Mouse (Mus musculus): ENCODE results near the gene Arhgap23. TPM values are rescaled to one million over a fixed set of nuclear protein-coding genes. Genes with fewer than 3 reads are reported as not detected.

Arhgap23 gene
- polyA plus RNA-seq, 1 experiment from 2014 or later, result 4.3 TPM

DNA sequence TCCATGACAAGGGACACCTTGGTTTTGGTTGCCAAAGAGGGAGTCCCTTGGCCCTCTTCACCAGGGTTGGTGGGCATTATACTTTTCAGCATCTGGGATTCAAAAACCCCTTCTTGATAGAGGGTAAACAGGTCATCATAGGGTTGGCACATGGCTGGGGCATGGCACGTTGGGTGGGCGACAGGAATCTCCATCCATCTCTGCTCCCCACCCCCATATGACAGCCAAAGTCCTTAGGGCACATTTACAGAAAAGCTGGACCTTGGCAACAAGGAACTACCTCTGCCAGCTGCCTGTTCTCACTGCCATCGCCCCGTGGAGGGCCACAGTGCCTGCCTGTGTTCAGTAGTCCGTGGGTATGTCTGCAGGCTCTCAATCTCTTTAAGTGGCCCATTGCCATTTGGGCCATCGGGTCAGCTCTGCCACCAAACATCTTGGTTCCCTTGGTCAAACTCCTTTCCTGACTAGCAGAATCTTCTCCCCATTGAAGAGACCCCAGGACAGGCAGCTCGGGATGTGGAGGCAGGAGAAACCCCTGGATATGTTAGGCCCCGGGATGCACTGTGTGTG, 11.6 kb upstream of the Arhgap23 start:
- WGBS, result 44% methylated on average over 8 of the region's 8 CpGs
- no peaks in the 10 kb centered on the region for H3K36me3 ChIP-seq (ENCODE audit: control insufficient read depth, insufficient read depth, low read length)

DNA sequence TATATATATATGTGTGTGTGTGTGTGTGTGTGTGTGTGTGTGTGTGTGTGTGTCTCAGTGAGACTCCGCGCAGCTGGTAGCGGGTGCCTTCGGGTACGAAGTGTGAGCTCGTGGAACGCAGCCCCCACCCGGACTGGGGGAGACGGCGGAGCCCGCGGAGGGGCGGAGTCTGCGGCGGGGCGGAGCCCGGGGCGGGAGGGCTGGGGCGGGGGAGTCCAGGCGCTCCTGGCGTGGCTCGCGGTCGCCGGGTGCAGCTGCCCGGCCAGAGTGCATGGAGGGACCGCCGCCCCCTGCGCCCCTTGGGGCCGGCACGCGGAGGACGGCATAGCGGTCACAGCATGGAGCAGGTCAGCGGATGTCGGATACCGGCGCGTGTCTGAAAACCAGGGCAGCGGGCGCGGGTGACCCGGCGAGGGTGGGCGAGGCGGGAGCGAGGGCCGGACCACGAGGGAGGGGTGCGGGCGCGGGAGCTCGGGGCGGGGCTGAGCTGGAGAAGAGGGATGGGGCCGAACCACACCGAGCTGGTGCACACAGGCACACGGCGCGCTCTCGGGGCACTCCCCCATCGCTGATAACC, 11.1 kb upstream of the Arhgap23 start:
- whole genome bisulfite sequencing, result under 1% methylated on average over 41 of the region's 61 CpGs
- Histone ChIP-seq H3K27ac (replicated peaks) (0 out of 2 replicates have a peak overlapping the region, but pooled peaks have one; percentile 18), H3K4me2 (replicated peaks; ENCODE audit: low read depth) (peak overlapping the region; percentile 78), H3K27me3 (ENCODE audit: control insufficient read depth, insufficient read depth, low read length) (no peaks in the 10 kb centered on the region), H3K4me3 (ENCODE audit: low read depth, low read length) (peak overlapping the region; percentile 45), H3K36me3 (ENCODE audit: control insufficient read depth, insufficient read depth, low read length) (no peaks in the 10 kb centered on the region), H3K4me1 (replicated peaks; ENCODE audit: control insufficient read depth, insufficient read depth) (peaks cover 7% of the 10 kb centered on the region), H3K9me3 (ENCODE audit: control insufficient read depth, low read length) (no peaks in the 10 kb centered on the region), H3K9ac (ENCODE audit: low read length) (peak overlapping the region; percentile 48)
- DNase-seq (ENCODE audit: low spot score), result peak; percentile 65
- ATAC-seq (ENCODE audit: low FRiP score, low TSS enrichment), result peak; percentile 33
- TF ChIP-seq EP300 (optimal IDR thresholded peaks at IDR 0.05) (no peak), CTCF (IDR thresholded peaks at IDR 0.05; ENCODE audit: low read depth) (no peak)

More for the DNA sequence above, 11.6 kb upstream of the Arhgap23 start:
- no peaks in the 10 kb centered on the region for H3K9me3 ChIP-seq (ENCODE audit: control insufficient read depth, low read length)
- ATAC-seq (ENCODE audit: low FRiP score, low TSS enrichment), result no peak
- peak overlapping the region; percentile 45; the same call in 1 of the 2 replicates for H3K4me3 ChIP-seq (ENCODE audit: low read depth, low read length)
- no peak overlapping the region for H3K9ac ChIP-seq (ENCODE audit: low read length)
- H3K27ac ChIP-seq (replicated peaks), result no peak overlapping the region
- H3K4me1 ChIP-seq (replicated peaks; ENCODE audit: control insufficient read depth, insufficient read depth), result peaks cover 7% of the 10 kb centered on the region
- no peak for DNase-seq (ENCODE audit: low spot score)
- H3K4me2 ChIP-seq (replicated peaks; ENCODE audit: low read depth), result peak overlapping the region; percentile 78
- TF ChIP-seq EP300 (optimal IDR thresholded peaks at IDR 0.05), result no peak
- no peak for TF ChIP-seq CTCF (IDR thresholded peaks at IDR 0.05; ENCODE audit: low read depth)
- no peaks in the 10 kb centered on the region for H3K27me3 ChIP-seq (ENCODE audit: control insufficient read depth, insufficient read depth, low read length)

DNA sequence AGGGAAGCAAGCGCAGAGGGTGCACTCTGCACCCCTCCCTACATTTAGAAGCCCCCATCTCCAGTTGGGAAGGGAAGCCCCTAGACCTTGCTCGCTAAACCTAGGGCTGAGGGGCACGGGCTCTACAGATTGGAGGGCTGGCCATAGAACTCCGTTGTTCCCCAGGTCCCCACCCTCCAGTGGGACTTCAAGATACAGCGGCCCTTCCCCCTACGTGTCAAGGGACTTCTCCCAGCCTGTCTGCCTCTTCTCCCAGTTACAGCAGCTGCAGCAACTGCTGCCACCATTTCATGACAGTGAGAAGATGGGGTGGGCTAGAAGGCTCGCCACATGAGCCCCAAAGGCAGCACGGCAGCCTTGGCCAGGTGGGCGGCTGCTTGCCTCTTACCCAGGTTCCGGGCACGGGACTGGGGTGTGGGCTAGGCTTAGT, 10.6 kb upstream of the Arhgap23 start:
- H3K27me3 ChIP-seq (ENCODE audit: control insufficient read depth, insufficient read depth, low read length), result no peaks in the 10 kb centered on the region
- DNase-seq (ENCODE audit: low spot score) (no peak), ATAC-seq (ENCODE audit: low FRiP score, low TSS enrichment) (0 out of 2 replicates have a peak, but pooled peaks have one; percentile 5)
- H3K9ac ChIP-seq (ENCODE audit: low read length), result peak overlapping the region; percentile 48
- 5% methylated on average over 11 of the region's 11 CpGs for WGBS
- peak overlapping the region; percentile 45 for H3K4me3 ChIP-seq (ENCODE audit: low read depth, low read length)
- no peak for TF ChIP-seq CTCF (IDR thresholded peaks at IDR 0.05; ENCODE audit: low read depth)
- no peak for TF ChIP-seq EP300 (optimal IDR thresholded peaks at IDR 0.05)
- H3K4me1 ChIP-seq (replicated peaks; ENCODE audit: control insufficient read depth, insufficient read depth), result peaks cover 7% of the 10 kb centered on the region
- no peaks in the 10 kb centered on the region for H3K36me3 ChIP-seq (ENCODE audit: control insufficient read depth, insufficient read depth, low read length)
- no peaks in the 10 kb centered on the region for H3K9me3 ChIP-seq (ENCODE audit: control insufficient read depth, low read length)
- H3K4me2 ChIP-seq (replicated peaks; ENCODE audit: low read depth), result peak overlapping the region; percentile 78
- 0 out of 2 replicates have a peak overlapping the region, but pooled peaks have one; percentile 18 for H3K27ac ChIP-seq (replicated peaks)

DNA sequence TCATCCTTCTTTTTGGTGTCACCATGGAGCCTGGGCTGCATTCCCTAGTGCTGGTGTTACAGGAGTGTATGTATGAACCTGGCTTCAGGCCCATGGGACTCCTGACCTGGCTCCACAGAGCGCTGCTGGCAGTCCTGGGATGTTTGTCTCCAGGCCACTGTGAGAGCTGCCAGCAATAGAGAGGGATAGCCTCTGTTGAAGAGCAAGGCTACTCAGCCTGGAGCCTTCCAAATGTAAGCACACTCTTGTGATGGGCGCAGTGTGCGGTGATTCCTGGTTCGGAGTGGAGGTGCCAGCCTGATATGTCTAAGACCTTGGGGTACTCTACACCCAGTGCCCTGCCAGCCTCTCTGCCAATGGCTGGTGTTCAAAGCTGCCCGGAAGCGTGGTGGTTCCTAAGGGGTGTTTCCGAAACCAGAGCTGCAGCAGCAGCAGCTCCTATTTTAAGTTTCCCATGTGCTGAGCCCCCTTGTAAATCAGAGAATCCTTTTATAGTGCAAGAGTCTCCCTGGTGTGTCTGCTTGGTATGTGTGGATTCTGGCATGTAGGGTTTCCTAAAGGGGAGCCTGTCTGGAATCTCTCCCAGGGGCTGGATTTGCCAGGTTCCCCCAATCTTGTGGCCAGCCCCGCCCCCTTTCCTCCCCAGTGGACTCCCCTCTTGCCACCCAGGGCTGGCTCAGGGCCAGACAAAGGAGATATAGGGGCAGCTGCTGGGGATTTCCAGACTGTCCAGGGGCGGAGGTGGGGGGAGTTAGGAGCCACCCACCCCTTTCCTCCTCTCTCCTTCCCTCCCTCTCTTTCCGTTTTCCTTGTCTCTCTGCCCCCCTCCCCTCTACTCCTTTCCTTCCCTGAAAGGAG, 9.0 kb upstream of the Arhgap23 start:
- peak overlapping the region; percentile 24; the same call in 1 of the 2 replicates for H3K27ac ChIP-seq (replicated peaks)
- peak overlapping the region; percentile 17; the same call in 1 of the 2 replicates for H3K4me2 ChIP-seq (replicated peaks; ENCODE audit: low read depth)
- 59% methylated on average over 10 of the region's 10 CpGs for WGBS
- H3K27me3 ChIP-seq (ENCODE audit: control insufficient read depth, insufficient read depth, low read length), result no peaks in the 10 kb centered on the region
- DNase-seq (ENCODE audit: low spot score) (no peak), ATAC-seq (ENCODE audit: low FRiP score, low TSS enrichment) (no peak)
- H3K4me3 ChIP-seq (ENCODE audit: low read depth, low read length), result no peak overlapping the region
- H3K4me1 ChIP-seq (replicated peaks; ENCODE audit: control insufficient read depth, insufficient read depth), result peaks cover 7% of the 10 kb centered on the region
- no peaks in the 10 kb centered on the region for H3K9me3 ChIP-seq (ENCODE audit: control insufficient read depth, low read length)
- TF ChIP-seq EP300 (optimal IDR thresholded peaks at IDR 0.05) (no peak), CTCF (IDR thresholded peaks at IDR 0.05; ENCODE audit: low read depth) (no peak)
- no peaks in the 10 kb centered on the region for H3K36me3 ChIP-seq (ENCODE audit: control insufficient read depth, insufficient read depth, low read length)
- 0 out of 2 replicates have a peak overlapping the region, but pooled peaks have one; percentile 13 for H3K9ac ChIP-seq (ENCODE audit: low read length)

- Histone ChIP-seq H3K9ac (ENCODE audit: low read length) (no peak overlapping the region), H3K4me2 (replicated peaks; ENCODE audit: low read depth) (no peak overlapping the region), H3K27ac (replicated peaks) (no peak overlapping the region), H3K9me3 (ENCODE audit: control insufficient read depth, low read length) (no peaks in the 10 kb centered on the region), H3K4me3 (ENCODE audit: low read depth, low read length) (no peak overlapping the region), H3K4me1 (replicated peaks; ENCODE audit: control insufficient read depth, insufficient read depth) (peaks cover 7% of the 10 kb centered on the region), H3K27me3 (ENCODE audit: control insufficient read depth, insufficient read depth, low read length) (no peaks in the 10 kb centered on the region), H3K36me3 (ENCODE audit: control insufficient read depth, insufficient read depth, low read length) (no peaks in the 10 kb centered on the region)
- no peak for TF ChIP-seq EP300 (optimal IDR thresholded peaks at IDR 0.05)
- TF ChIP-seq CTCF (IDR thresholded peaks at IDR 0.05; ENCODE audit: low read depth), result no peak
- WGBS, result 75% methylated on average over 3 of the region's 3 CpGs
- no peak for DNase-seq (ENCODE audit: low spot score)
- ATAC-seq (ENCODE audit: low FRiP score, low TSS enrichment), result no peak
These were observed 7.9 kb upstream of the Arhgap23 start for GRCm38 (mm10) chr11:97407456-97407855.

Data from stomach, postnatal 0 days (tissue).